Mouse (Mus musculus): ENCODE results near the gene Mchr1.

The Mchr1 gene

DNA sequence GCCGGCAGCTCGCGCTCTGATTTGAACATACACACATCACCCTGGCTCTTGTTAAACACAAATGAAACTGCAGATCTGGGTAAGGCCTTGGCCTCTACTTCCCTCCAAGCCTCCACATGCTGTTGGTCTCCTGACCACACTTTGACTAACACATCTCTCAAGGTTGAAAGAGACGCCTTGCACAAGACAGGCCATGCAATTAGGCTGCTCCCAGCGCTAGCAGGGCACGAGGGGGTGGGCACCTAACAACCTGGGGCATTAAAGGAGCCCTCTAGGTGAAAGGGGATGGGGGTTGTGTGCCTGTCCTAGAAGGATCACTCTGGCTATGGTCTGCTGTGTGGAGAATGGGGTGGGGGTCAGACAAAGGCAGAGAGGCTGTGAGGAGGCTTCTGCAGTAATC is 43.4 kb downstream of the Mchr1 start:
- no peak for DNase-seq

DNA sequence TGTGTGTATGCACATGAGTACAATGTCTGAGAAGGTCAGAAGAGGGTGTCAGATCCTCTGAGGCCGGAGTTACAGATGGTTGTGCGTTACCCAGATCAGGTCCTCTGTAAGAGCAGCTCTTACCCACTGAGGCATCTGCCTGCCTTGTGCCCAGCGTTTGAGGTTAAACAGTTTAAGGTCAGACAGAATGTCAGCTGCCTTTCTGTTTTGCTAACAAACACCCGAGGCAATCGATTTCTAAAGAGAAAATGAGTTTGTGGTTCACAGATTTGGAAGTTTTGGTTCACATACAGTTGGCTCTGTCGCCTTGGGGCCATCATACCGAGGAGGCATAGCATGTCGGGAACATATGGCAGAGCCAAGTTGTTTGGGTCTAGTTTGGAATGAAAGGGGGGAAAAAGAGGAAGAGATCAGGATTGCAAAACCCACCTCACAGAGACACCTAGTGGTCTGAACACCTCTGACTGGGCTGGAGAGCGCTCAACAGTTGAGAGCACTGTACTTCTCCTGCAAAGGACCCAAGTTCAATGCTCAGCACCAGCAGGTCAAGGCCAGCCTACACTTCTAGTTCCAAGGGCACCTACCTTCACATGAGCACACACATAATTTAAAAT is 48.9 kb downstream of the Mchr1 start:
- no peak for DNase-seq
